Mouse (Mus musculus) heart, embryonic 14.5 days (tissue): ENCODE results near the gene Sgms2. TPM values are rescaled to one million over a fixed set of nuclear protein-coding genes. Genes with fewer than 3 reads are reported as not detected.

Experiments used
- ATAC-seq: fragments of 200-750 bp; cut with Nextera tagmentation; 2 replicates; pipeline ENCODE4 v1.8.0; 2017; ENCODE audit warnings: low read depth, moderate TSS enrichment; ENCODE audit not compliant: insufficient number of reproducible peaks, insufficient read depth, low FRiP score
- H3K27ac ChIP-seq, 2 experiments: fragments of 200-500 bp in 1 of 2; fragments of 300-500 bp in 1 of 2; sonication (generic) in 1 of 2; replicated peaks in 1 of 2; 2 replicates each; pipeline ENCODE4 v1.5.1; 2012 to 2014; ENCODE audit warnings: low read depth in 2 of 2, low read length in 2 of 2, control low read depth in 1 of 2, mild to moderate bottlenecking in 1 of 2, mixed read lengths in 1 of 2; ENCODE audit not compliant: control insufficient read depth in 1 of 2, insufficient read depth in 1 of 2
- H3K27me3 ChIP-seq: fragments of 300-500 bp; sonication (generic); 2 replicates; pipeline ENCODE4 v1.6.1; 2014; ENCODE audit warnings: mild to moderate bottlenecking, low read length, control low read depth; ENCODE audit not compliant: control insufficient read depth, insufficient read depth
- H3K36me3 ChIP-seq: fragments of 300-500 bp; sonication (generic); 2 replicates; pipeline ENCODE4 v1.6.1; 2014; ENCODE audit warnings: mild to moderate bottlenecking, control low read depth, low read length, mixed read lengths; ENCODE audit not compliant: control insufficient read depth, insufficient read depth
- H3K4me1 ChIP-seq, 2 experiments: fragments of 200-500 bp in 1 of 2; fragments of 300-500 bp in 1 of 2; sonication (generic) in 1 of 2; 2 replicates each; pipeline ENCODE4 v1.6.1; 2012 to 2014; ENCODE audit warnings: low read length in 2 of 2, control low read depth in 1 of 2, mixed read lengths in 1 of 2; ENCODE audit not compliant: control insufficient read depth in 2 of 2, insufficient read depth in 2 of 2
- H3K4me2 ChIP-seq: fragments of 300-500 bp; sonication (generic); 2 replicates; pipeline ENCODE4 v1.6.1; 2014; ENCODE audit warnings: mild to moderate bottlenecking, low read length
- H3K4me3 ChIP-seq, 2 experiments: fragments of 200-500 bp in 1 of 2; fragments of 300-500 bp in 1 of 2; sonication (generic) in 1 of 2; 2 replicates each; pipeline ENCODE4 v1.5.1; 2012 to 2014; ENCODE audit warnings: low read length in 2 of 2, mild to moderate bottlenecking in 2 of 2, control low read depth in 1 of 2, low read depth in 1 of 2, moderate library complexity in 1 of 2; ENCODE audit not compliant: control insufficient read depth in 1 of 2, insufficient read depth in 1 of 2
- H3K9ac ChIP-seq: fragments of 300-500 bp; sonication (generic); 2 replicates; pipeline ENCODE4 v1.6.1; 2014; ENCODE audit warnings: mild to moderate bottlenecking, low read length
- H3K9me3 ChIP-seq: fragments of 300-500 bp; sonication (generic); 2 replicates; pipeline ENCODE4 v1.6.1; 2016; ENCODE audit warnings: low read length, control low read depth; ENCODE audit not compliant: control insufficient read depth
- WGBS: fragments of 180-500 bp; shearing (Covaris S2); extraction: QIAGEN DNeasy Blood & Tissue Kit; methylation state at CpG from one replicate; pipeline ENCODE4 v1.1.7; 2014; 5-methylcytosine and 5-hydroxymethylcytosine counted together
- polyA plus RNA-seq: library from polyadenylated mRNA; unstranded; fragments of >200 nt; fragmentation: Nextera tagmentation; extraction: Ambion mirVana; gene quantifications from 2 replicates; pipeline ENCODE4 v1.2.1, GENCODE M21; 2014

Sgms2 gene
- polyA plus RNA-seq, 1 experiment from 2014 or later = 0.65 TPM

GRCm38 (mm10) chr3:131356026-131356425 is 135.2 kb downstream of the Sgms2 start:
- Histone ChIP-seq H3K36me3 (no peaks in the 10 kb centered on the region), H3K4me2 (no peak overlapping the region), H3K9me3 (no peaks in the 10 kb centered on the region), H3K4me1 (no peaks in the 10 kb centered on the region), H3K4me3 (no peak overlapping the region), H3K9ac (no peak overlapping the region), H3K27me3 (no peaks in the 10 kb centered on the region), H3K27ac (no peak overlapping the region)
- whole genome bisulfite sequencing = 66% methylated on average over 5 of the region's 5 CpGs
- ATAC-seq = no peak

GRCm38 (mm10) chr3:131350539-131350938 is 140.7 kb downstream of the Sgms2 start:
- WGBS = 88% methylated on average over 7 of the region's 7 CpGs
- H3K9me3 ChIP-seq = no peaks in the 10 kb centered on the region
- no peak overlapping the region for H3K4me2 ChIP-seq
- no peaks in the 10 kb centered on the region for H3K27me3 ChIP-seq
- H3K4me1 ChIP-seq = no peaks in the 10 kb centered on the region
- H3K27ac ChIP-seq = no peak overlapping the region
- ATAC-seq = no peak
- H3K36me3 ChIP-seq = no peaks in the 10 kb centered on the region
- H3K4me3 ChIP-seq = no peak overlapping the region
- no peak overlapping the region for H3K9ac ChIP-seq

GRCm38 (mm10) chr3:131349013-131349412 is 142.2 kb downstream of the Sgms2 start:
- Histone ChIP-seq H3K9ac (no peak overlapping the region), H3K4me1 (no peaks in the 10 kb centered on the region), H3K4me2 (no peak overlapping the region), H3K27ac (no peak overlapping the region), H3K27me3 (no peaks in the 10 kb centered on the region), H3K9me3 (no peaks in the 10 kb centered on the region), H3K4me3 (no peak overlapping the region), H3K36me3 (no peaks in the 10 kb centered on the region)
- ATAC-seq = no peak
- WGBS = 82% methylated on average over 6 of the region's 6 CpGs

- WGBS = 82% methylated on average over 3 of the region's 3 CpGs
Measured at GRCm38 (mm10) chr3:131348579-131348950, 142.6 kb downstream of the Sgms2 start.

GRCm38 (mm10) chr3:131347831-131348578 is 143.2 kb downstream of the Sgms2 start:
- no peaks in the 10 kb centered on the region for H3K27me3 ChIP-seq
- no peak overlapping the region for H3K9ac ChIP-seq
- H3K4me1 ChIP-seq = no peaks in the 10 kb centered on the region
- H3K9me3 ChIP-seq = no peaks in the 10 kb centered on the region
- no peaks in the 10 kb centered on the region for H3K36me3 ChIP-seq
- WGBS = 54% methylated on average over 6 of the region's 6 CpGs
- H3K4me3 ChIP-seq = no peak overlapping the region
- no peak overlapping the region for H3K4me2 ChIP-seq
- ATAC-seq = no peak
- H3K27ac ChIP-seq = no peak overlapping the region

More at GRCm38 (mm10) chr3:131348579-131348950, 142.6 kb downstream of the Sgms2 start:
- H3K27me3 ChIP-seq = no peaks in the 10 kb centered on the region
- no peak overlapping the region for H3K27ac ChIP-seq
- no peak for ATAC-seq
- H3K9me3 ChIP-seq = no peaks in the 10 kb centered on the region
- H3K9ac ChIP-seq = no peak overlapping the region
- H3K36me3 ChIP-seq = no peaks in the 10 kb centered on the region
- no peak overlapping the region for H3K4me2 ChIP-seq
- H3K4me3 ChIP-seq = no peak overlapping the region
- no peaks in the 10 kb centered on the region for H3K4me1 ChIP-seq

- H3K9me3 ChIP-seq = no peaks in the 10 kb centered on the region
- no peak for ATAC-seq
- WGBS = 92% methylated on average over 6 of the region's 6 CpGs
Measured at GRCm38 (mm10) chr3:131345903-131346302, 145.3 kb downstream of the Sgms2 start.

GRCm38 (mm10) chr3:131343311-131343710 is 147.9 kb downstream of the Sgms2 start:
- Histone ChIP-seq H3K36me3 (no peaks in the 10 kb centered on the region), H3K27me3 (no peaks in the 10 kb centered on the region), H3K9ac (no peak overlapping the region), H3K4me1 (no peaks in the 10 kb centered on the region), H3K9me3 (no peaks in the 10 kb centered on the region), H3K4me2 (no peak overlapping the region), H3K4me3 (no peak overlapping the region), H3K27ac (no peak overlapping the region)
- WGBS = 80% methylated on average over 6 of the region's 6 CpGs
- ATAC-seq = no peak

More at GRCm38 (mm10) chr3:131345903-131346302, 145.3 kb downstream of the Sgms2 start:
- H3K4me1 ChIP-seq = no peaks in the 10 kb centered on the region
- no peak overlapping the region for H3K4me3 ChIP-seq
- H3K4me2 ChIP-seq = no peak overlapping the region
- no peak overlapping the region for H3K27ac ChIP-seq
- H3K9ac ChIP-seq = no peak overlapping the region
- H3K36me3 ChIP-seq = no peaks in the 10 kb centered on the region
- no peaks in the 10 kb centered on the region for H3K27me3 ChIP-seq

GRCm38 (mm10) chr3:131340885-131341284 is 150.3 kb downstream of the Sgms2 start:
- no peaks in the 10 kb centered on the region for H3K27me3 ChIP-seq
- no peaks in the 10 kb centered on the region for H3K9me3 ChIP-seq
- WGBS = 62% methylated on average over 3 of the region's 3 CpGs
- H3K4me2 ChIP-seq = no peak overlapping the region
- H3K36me3 ChIP-seq = no peaks in the 10 kb centered on the region
- no peak overlapping the region for H3K4me3 ChIP-seq
- no peaks in the 10 kb centered on the region for H3K4me1 ChIP-seq
- ATAC-seq = no peak
- H3K9ac ChIP-seq = no peak overlapping the region
- H3K27ac ChIP-seq = no peak overlapping the region
